Mouse (Mus musculus) forebrain, embryonic 14.5 days (tissue): ENCODE results near the gene Fos. TPM values are rescaled to one million over a fixed set of nuclear protein-coding genes. Genes with fewer than 3 reads are reported as not detected.

ENCODE experiments used
- ATAC-seq: fragments of 200-750 bp; cut with Nextera tagmentation; 2 replicates; pipeline ENCODE4 v1.8.0; 2017; ENCODE audit warnings: mild to moderate bottlenecking, moderate library complexity
- DNase-seq: peaks from one replicate; pipeline ENCODE4 v3.0.0-alpha.2; 2015; ENCODE audit warnings: low spot score
- H3K27ac ChIP-seq: fragments of 300-500 bp; sonication (generic); 2 replicates; pipeline ENCODE4 v1.5.1; 2014; ENCODE audit warnings: low read depth, mild to moderate bottlenecking, control low read depth, low read length, moderate library complexity
- H3K27me3 ChIP-seq: fragments of 300-500 bp; sonication (generic); replicated peaks from 2 replicates; pipeline ENCODE4 v1.6.1; 2014; ENCODE audit warnings: low read length, control low read depth, mixed read lengths; ENCODE audit not compliant: control insufficient read depth, insufficient read depth
- H3K36me3 ChIP-seq: fragments of 300-500 bp; sonication (generic); 2 replicates; pipeline ENCODE4 v1.6.1; 2014; ENCODE audit warnings: low read length, control low read depth; ENCODE audit not compliant: control insufficient read depth, insufficient read depth
- H3K4me1 ChIP-seq: fragments of 300-500 bp; sonication (generic); 2 replicates; pipeline ENCODE4 v1.6.1; 2014; ENCODE audit warnings: antibody characterized with exemption, low read length, control low read depth; ENCODE audit not compliant: control insufficient read depth, insufficient read depth
- H3K4me2 ChIP-seq: fragments of 300-500 bp; sonication (generic); 2 replicates; pipeline ENCODE4 v1.6.1; 2014; ENCODE audit warnings: mild to moderate bottlenecking, control low read depth, low read length
- H3K4me3 ChIP-seq: fragments of 300-500 bp; sonication (generic); 2 replicates; pipeline ENCODE4 v1.5.1; 2014; ENCODE audit warnings: low read depth, low read length, control low read depth
- H3K9ac ChIP-seq: fragments of 300-500 bp; sonication (generic); 2 replicates; pipeline ENCODE4 v1.6.1; 2014; ENCODE audit warnings: mild to moderate bottlenecking, low read length, control low read depth, moderate library complexity
- H3K9me3 ChIP-seq: fragments of 300-500 bp; sonication (generic); replicated peaks from 2 replicates; pipeline ENCODE4 v1.6.1; 2016; ENCODE audit warnings: low read length, control low read depth, mixed read lengths; ENCODE audit not compliant: control insufficient read depth
- WGBS: fragments of 180-500 bp; shearing (Covaris S2); extraction: QIAGEN DNeasy Blood & Tissue Kit; methylation state at CpG from one replicate; pipeline ENCODE4 v1.1.7; 2014; 5-methylcytosine and 5-hydroxymethylcytosine counted together
- polyA plus RNA-seq: library from polyadenylated mRNA; unstranded; fragments of >200 nt; fragmentation: Nextera tagmentation; extraction: Ambion mirVana; gene quantifications from 2 replicates; pipeline ENCODE4 v1.2.1, GENCODE M21; 2014

Gene Fos
- polyA plus RNA-seq, 1 experiment from 2014 or later, result 1.2 TPM

DNA sequence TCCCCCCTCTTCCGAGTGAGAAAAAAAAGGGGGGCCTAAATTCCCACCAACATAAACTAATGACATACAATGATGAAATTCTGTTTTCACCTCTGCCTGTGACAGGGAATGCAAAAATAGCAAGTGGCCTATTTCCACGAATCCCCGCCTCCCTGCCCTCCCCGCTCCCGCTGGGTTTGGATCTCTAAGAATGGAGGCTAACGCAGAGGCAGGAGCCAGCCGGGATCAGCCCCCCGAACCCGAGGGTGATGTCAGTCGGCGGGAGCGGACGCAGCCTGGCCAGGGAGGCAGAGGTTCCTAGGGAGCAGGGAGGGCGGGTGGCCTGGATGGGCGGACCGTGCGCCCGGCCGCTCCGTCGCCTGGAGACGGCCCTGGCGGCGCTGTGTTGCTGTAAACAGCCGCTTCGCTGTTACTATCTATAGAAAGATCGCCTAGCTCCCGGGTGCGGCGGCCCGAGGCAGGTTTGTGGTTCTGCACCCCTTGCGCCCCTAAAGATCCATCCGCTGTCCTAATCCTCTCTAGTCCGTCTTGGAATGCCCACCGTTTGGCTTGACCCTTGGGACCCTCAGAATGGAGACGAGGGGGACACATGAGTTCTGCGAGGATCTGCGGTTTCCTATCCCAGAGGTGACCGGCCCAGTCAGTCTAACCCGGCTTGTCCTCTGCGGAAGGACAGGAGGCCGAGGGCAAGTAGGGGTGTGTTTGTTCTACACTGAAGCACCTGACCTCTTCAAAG is 1.6 kb upstream of the Fos start:
- peaks cover 28% of the 10 kb centered on the region for H3K4me1 ChIP-seq
- peak overlapping the region; percentile 64 for H3K9ac ChIP-seq
- H3K4me2 ChIP-seq, result peak overlapping the region; percentile 100
- H3K9me3 ChIP-seq, result no peaks in the 10 kb centered on the region
- ATAC-seq, result peak; percentile 9; the same call in 1 of the 2 replicates
- H3K27me3 ChIP-seq, result peaks cover 13% of the 10 kb centered on the region
- peak; percentile 72 for DNase-seq
- H3K4me3 ChIP-seq, result peak overlapping the region; percentile 50
- no peaks in the 10 kb centered on the region for H3K36me3 ChIP-seq
- no peak overlapping the region for H3K27ac ChIP-seq
- WGBS, result under 1% methylated on average over 42 of the region's 42 CpGs

DNA sequence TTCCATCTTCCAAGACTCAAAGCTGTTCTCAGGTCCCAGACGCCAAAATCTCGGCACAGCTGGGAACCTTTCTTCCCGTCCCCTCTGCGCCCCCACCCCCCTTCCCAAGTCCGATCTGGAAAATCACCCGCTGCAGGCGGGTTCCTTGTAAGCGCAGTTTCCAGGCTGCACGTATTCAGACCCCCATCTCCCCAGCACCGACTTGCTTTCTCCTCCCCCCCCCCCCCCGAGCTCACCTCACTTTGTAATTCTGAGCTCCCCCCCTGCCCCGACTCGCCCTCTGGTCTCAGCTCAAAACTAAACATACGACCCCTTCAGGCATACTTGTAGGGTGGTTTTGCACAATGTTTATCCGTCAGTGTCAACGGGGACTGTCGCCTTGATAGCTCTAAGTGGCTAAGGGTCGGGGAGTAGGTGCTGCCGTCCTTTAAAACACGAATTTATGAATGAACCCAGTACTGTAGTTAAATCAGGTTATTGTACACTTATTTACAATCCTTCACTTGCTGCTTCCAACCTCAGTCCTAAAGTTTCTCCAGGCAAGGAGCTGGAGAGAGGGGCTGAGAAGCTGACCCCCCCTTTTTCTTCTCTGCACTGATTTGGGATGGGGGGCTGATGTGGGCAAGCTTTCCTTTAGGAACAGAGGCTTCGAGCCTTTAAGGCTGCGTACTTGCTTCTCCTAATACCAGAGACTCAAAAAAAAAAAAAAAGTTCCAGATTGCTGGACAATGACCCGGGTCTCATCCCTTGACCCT is 857 bp upstream of the Fos start:
- DNase-seq, result peak; percentile 22
- Histone ChIP-seq H3K27me3 (peaks cover 13% of the 10 kb centered on the region), H3K4me1 (peaks cover 24% of the 10 kb centered on the region), H3K36me3 (no peaks in the 10 kb centered on the region), H3K9ac (peak overlapping the region; percentile 64), H3K4me3 (peak overlapping the region; percentile 50), H3K9me3 (no peaks in the 10 kb centered on the region), H3K4me2 (peak overlapping the region; percentile 100), H3K27ac (no peak overlapping the region)
- 0% methylated on average over 23 of the region's 23 CpGs for WGBS
- 0 out of 2 replicates have a peak, but pooled peaks have one; percentile 1 for ATAC-seq

DNA sequence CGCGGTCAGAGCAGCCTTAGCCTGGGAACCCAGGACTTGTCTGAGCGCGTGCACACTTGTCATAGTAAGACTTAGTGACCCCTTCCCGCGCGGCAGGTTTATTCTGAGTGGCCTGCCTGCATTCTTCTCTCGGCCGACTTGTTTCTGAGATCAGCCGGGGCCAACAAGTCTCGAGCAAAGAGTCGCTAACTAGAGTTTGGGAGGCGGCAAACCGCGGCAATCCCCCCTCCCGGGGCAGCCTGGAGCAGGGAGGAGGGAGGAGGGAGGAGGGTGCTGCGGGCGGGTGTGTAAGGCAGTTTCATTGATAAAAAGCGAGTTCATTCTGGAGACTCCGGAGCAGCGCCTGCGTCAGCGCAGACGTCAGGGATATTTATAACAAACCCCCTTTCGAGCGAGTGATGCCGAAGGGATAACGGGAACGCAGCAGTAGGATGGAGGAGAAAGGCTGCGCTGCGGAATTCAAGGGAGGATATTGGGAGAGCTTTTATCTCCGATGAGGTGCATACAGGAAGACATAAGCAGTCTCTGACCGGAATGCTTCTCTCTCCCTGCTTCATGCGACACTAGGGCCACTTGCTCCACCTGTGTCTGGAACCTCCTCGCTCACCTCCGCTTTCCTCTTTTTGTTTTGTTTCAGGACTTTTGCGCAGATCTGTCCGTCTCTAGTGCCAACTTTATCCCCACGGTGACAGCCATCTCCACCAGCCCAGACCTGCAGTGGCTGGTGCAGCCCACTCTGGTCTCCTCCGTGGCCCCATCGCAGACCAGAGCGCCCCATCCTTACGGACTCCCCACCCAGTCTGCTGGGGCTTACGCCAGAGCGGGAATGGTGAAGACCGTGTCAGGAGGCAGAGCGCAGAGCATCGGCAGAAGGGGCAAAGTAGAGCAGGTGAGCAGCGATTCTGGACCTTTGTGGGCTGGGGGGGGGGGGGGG is 875 bp downstream of the Fos start:
- Histone ChIP-seq H3K9ac (peak overlapping the region; percentile 56), H3K9me3 (no peaks in the 10 kb centered on the region), H3K4me2 (peak overlapping the region; percentile 100), H3K27ac (no peak overlapping the region), H3K4me1 (peaks cover 24% of the 10 kb centered on the region), H3K27me3 (peaks cover 16% of the 10 kb centered on the region), H3K4me3 (peak overlapping the region; percentile 50), H3K36me3 (no peaks in the 10 kb centered on the region)
- ATAC-seq (peak; percentile 35), DNase-seq (peak; percentile 88)
- WGBS, result under 1% methylated on average over 49 of the region's 49 CpGs

DNA sequence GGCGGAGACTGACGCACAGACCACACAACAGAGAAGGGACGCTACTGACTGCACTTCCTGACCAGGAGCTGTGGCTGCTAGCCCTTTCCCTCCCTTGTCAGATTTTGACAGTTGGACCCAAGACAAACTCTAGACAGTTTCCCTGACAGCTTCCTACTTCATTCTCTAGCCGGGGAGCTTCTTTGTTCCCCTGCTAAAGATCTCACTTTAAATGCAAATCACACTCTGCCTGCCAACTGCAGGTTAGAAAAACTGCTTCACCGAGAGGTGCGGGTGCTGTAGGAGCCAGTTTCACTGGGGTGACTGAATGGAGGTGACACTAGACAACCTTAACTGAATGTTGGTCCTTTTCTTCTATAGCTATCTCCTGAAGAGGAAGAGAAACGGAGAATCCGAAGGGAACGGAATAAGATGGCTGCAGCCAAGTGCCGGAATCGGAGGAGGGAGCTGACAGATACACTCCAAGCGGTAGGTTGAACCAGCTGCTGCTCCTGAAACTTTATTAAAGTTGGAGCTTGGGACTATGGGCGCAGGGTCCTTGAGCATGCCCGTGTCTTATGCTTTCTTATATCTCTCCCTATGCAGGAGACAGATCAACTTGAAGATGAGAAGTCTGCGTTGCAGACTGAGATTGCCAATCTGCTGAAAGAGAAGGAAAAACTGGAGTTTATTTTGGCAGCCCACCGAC is 1.7 kb downstream of the Fos start:
- no peaks in the 10 kb centered on the region for H3K9me3 ChIP-seq
- peak overlapping the region; percentile 100 for H3K4me2 ChIP-seq
- peaks cover 16% of the 10 kb centered on the region for H3K27me3 ChIP-seq
- no peaks in the 10 kb centered on the region for H3K36me3 ChIP-seq
- peak overlapping the region; percentile 56 for H3K9ac ChIP-seq
- H3K4me1 ChIP-seq, result peaks cover 24% of the 10 kb centered on the region
- 8% methylated on average over 14 of the region's 16 CpGs for WGBS
- H3K27ac ChIP-seq, result no peak overlapping the region
- ATAC-seq (no peak), DNase-seq (peak; percentile 39)
- peak overlapping the region; percentile 50 for H3K4me3 ChIP-seq

DNA sequence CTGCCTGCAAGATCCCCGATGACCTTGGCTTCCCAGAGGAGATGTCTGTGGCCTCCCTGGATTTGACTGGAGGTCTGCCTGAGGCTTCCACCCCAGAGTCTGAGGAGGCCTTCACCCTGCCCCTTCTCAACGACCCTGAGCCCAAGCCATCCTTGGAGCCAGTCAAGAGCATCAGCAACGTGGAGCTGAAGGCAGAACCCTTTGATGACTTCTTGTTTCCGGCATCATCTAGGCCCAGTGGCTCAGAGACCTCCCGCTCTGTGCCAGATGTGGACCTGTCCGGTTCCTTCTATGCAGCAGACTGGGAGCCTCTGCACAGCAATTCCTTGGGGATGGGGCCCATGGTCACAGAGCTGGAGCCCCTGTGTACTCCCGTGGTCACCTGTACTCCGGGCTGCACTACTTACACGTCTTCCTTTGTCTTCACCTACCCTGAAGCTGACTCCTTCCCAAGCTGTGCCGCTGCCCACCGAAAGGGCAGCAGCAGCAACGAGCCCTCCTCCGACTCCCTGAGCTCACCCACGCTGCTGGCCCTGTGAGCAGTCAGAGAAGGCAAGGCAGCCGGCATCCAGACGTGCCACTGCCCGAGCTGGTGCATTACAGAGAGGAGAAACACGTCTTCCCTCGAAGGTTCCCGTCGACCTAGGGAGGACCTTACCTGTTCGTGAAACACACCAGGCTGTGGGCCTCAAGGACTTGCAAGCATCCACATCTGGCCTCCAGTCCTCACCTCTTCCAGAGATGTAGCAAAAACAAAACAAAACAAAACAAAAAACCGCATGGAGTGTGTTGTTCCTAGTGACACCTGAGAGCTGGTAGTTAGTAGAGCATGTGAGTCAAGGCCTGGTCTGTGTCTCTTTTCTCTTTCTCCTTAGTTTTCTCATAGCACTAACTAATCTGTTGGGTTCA is 2.5 kb downstream of the Fos start:
- Histone ChIP-seq H3K9ac (no peak overlapping the region), H3K36me3 (no peaks in the 10 kb centered on the region), H3K27me3 (peaks cover 16% of the 10 kb centered on the region), H3K4me2 (peak overlapping the region; percentile 100; the same call in 1 of the 2 replicates), H3K9me3 (no peaks in the 10 kb centered on the region), H3K4me3 (0 out of 2 replicates have a peak overlapping the region, but pooled peaks have one; percentile 50), H3K27ac (no peak overlapping the region), H3K4me1 (peaks cover 24% of the 10 kb centered on the region)
- 28% methylated on average over 23 of the region's 23 CpGs for WGBS
- ATAC-seq (no peak), DNase-seq (no peak)

DNA sequence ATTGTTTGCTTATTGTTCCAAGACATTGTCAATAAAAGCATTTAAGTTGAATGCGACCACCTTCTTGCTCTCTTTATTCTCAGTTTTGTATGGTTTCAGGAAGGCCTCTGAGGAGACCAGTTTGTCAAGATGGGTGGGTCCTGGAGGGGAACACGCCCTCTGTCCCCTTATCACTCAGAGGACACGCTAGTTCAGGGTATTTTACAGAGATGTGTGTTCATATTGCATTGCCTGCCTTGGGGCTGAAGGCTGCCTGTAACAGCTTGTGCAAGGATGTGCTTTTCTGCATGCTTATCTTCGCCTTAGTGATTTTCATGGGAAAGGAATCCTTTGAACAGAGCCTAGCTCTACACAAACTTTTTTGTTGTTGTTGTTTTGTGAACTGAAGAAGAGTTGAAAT is 3.5 kb downstream of the Fos start:
- Histone ChIP-seq H3K9me3 (no peaks in the 10 kb centered on the region), H3K9ac (no peak overlapping the region), H3K27me3 (peaks cover 16% of the 10 kb centered on the region), H3K4me1 (peaks cover 18% of the 10 kb centered on the region), H3K4me2 (no peak overlapping the region), H3K27ac (no peak overlapping the region), H3K36me3 (no peaks in the 10 kb centered on the region), H3K4me3 (no peak overlapping the region)
- ATAC-seq (no peak), DNase-seq (no peak)
- WGBS, result 72% methylated on average over 4 of the region's 4 CpGs

DNA sequence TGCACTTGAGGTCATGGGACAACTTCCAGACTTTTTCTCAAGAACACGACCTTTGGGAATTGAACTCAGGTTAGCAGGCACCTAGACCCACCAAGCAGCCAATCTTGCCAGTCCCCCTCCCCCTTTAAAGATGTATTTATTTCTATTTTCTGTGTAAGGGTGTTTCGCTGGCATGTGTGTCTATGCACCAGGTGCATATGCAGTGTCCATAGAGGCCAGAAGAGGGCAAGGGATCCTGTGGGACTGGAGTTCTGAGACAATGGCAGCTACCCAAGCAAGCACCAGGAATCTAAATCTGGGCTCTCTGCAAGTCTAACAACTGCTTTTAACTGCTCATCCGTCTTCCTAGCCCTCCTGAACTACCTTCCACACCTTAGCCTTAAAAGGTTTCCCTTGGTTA is 4.1 kb downstream of the Fos start:
- H3K9me3 ChIP-seq, result no peaks in the 10 kb centered on the region
- no peak overlapping the region for H3K27ac ChIP-seq
- H3K4me2 ChIP-seq, result no peak overlapping the region
- H3K4me1 ChIP-seq, result peaks cover 12% of the 10 kb centered on the region
- H3K9ac ChIP-seq, result no peak overlapping the region
- ATAC-seq (no peak), DNase-seq (no peak)
- H3K27me3 ChIP-seq, result peaks cover 16% of the 10 kb centered on the region
- H3K36me3 ChIP-seq, result no peaks in the 10 kb centered on the region
- no peak overlapping the region for H3K4me3 ChIP-seq
- WGBS, result 74% methylated on average over 3 of the region's 3 CpGs
